Mouse (Mus musculus) kidney, adult 18-20 months (tissue): ENCODE measurements around the gene Gm26602.

Source experiments
- DNase-seq: peaks from one replicate; pipeline ENCODE4 v3.0.0; 2021

Gene Gm26602

DNA sequence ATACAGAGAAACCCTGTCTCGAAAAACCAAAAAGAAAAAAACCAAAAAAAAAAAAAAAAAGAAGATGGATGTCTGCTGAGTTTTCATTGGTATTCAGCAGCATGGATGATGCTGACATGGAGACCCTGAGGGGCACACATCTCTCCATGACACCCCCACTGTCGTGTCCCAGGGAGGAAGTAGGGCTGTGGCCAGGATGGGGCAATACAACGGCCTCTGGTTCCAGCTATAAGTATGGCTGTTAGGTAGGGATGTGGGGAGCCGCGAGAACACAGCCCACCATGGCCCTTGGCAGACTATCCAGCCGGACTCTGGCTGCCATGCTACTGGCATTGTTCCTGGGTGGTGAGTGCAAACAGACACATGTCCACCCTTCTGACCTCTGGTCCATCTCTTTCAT, 24.6 kb upstream of the Gm26602 start, which contains the start of gene Elane:
Gene Elane (plus strand): TSS at position 194 of the 400 bp plus-strand sequence.
- DNase-seq, result no peak

DNA sequence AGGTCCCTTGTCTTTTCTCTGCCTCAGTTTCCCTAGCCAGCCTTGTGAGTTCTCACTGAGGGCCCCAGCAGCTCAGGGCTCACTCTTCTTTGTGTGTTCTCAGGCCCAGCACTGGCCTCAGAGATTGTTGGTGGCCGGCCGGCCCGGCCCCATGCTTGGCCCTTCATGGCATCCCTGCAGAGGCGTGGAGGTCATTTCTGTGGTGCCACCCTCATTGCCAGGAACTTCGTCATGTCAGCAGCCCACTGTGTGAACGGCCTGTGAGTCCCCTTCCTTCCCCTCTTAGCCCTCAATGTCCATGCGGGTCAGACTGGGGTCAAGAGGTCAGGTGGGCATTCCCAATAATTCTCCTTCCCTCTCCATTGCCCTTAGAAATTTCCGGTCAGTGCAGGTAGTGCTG, 24.0 kb upstream of the Gm26602 start:
- DNase-seq, result no peak

DNA sequence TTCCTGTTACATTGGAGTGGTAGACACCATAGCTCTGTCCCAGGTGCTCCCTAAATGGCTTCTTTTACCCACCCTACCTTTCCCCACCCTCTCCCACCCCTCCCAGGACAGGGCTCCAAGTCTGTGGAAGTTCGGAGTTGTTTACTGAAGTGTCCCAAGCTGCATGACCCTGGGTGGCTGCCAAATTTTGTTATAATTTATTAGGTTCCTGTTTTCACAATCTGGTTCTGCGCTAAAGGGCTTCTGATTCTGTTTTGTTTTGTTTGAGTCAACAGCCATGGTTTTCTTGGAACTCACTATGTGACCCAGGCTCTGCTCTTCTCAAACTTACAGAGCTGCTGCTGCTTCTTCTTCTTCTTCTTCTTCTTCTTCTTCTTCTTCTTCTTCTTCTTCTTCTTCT, 21.3 kb upstream of the Gm26602 start:
- DNase-seq, result no peak

DNA sequence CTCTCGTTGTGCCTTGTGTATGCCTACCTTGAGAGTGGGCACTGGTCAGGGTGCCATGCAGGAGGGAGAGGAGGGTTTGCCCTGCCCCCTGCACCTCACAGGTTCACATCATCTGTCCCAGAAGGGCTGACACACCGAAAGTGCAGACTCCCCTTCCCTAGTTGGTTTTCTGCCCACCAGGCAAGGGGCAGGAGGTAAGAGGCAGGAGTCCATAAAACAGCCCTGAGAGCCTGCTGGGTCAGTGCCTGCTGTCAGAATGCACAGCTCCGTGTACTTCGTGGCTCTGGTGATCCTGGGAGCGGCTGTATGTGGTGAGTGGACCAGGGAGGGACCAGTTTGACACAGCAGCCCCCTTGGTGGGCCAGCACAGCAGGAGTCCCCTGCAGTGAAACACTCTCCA, 20.0 kb upstream of the Gm26602 start, which contains the start of gene Cfd:
Gene Cfd (plus strand): TSS at position 184 of the 400 bp plus-strand sequence.
- no peak for DNase-seq

DNA sequence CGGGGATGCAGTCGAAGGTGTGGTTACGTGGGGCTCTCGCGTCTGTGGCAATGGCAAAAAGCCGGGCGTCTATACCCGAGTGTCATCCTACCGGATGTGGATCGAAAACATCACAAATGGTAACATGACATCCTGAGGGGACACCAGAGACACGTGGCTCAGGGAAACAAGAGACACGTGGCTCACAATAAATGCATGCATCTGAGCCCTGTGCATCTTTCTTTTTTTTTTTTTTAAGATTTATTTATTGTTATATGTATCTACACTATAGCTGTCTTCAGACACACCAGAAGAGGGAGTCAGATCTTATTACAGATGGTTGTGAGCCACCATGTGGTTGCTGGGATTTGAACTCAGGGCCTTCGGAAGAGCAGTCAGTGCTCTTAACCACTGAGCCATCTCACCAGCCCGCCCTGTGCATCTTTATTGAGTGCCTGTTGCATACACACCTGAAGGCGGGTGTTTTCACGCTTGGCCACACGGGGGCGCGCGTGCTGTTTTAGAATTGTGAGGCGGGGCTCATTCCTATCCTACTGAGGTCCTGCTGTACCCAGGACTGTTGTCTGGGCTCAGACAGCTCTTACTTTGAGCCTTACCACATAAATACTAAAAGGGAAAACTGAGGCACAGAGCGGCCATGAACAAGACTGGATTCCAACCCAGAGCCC, 18.1 kb upstream of the Gm26602 start:
- peak; percentile 86 for DNase-seq

DNA sequence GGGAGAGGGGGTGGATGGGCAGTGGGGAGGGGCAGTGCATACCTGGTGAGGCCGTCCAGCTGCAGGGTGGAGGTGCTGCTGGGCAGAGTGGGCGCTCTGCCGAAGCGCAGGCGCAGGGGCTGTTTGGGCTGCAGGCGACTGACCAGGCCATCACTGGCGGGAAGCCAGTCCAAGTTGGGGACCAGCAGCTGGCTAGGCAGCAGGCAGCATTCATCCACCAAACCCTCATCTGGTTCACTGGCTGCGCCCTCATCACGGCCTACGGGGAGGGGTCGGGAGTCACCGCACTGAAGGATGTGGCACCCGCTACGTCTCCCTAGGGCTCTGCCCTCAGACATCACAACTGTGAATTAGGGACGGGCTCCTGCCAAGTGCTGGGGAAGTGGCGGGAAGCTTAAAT, 14.3 kb upstream of the Gm26602 start:
- no peak for DNase-seq

DNA sequence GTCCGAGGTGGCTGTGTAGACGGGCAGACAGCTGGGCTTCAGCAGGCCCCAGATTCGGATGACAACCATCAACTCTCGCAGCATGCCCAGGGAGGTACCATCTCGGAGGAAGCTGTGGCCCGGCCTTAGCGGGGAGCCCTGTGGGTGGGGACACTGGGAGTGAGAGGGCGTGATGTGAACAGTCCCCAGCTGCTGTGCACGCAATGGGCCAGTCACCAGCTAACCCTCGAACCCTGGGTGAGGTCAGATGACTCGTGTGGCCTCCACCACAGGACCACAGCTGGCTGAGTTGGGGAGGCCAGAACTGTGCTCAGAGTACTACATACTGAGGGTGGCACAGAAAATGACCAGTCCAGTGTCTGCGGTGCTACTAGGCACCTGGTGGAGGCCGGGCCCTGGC, 13.8 kb upstream of the Gm26602 start:
- DNase-seq, result no peak

DNA sequence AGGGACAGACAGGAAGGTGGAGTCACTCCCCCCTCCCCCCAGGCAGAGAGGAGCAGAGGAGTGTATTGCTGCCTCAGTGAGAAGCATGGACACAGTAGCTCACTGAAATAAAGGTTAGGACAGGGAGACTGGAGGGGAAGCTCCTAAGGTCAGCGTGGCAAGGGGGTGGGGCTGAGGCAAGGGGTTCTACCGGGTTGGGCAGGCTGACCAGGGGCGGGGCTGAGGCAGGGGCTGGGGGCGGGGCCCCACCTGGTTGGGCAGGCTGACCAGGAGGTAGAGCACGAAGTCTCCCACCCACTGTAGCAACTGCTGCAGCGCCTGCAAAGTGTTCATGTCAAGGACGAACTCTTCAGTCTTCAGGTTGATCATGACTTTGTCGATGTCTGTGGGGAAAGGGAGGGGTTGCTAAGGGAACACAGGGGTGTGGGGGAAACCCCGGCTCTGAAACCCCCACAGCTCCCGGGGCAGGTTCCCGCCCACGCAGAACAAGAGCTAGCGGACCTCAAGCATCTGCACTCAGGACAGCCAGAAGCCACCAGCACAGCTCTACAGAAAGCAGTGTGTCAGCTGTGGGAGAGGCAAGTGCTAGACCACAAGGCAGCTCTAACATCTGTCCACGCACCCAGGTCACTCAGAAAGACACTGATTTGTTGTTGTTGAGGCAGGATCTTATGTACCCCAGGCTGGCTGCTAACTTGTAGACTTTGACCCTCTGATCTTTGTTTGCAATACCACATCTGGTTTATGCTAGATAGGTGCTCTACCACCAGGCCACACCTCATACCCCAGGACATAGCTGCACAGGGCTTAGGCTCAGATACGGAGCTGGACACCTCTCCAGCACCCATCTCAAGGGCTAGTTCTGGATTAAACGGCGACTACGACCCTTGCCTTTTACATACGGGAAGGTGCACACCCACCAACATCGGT, 13.1 kb upstream of the Gm26602 start:
- peak; percentile 25 for DNase-seq

DNA sequence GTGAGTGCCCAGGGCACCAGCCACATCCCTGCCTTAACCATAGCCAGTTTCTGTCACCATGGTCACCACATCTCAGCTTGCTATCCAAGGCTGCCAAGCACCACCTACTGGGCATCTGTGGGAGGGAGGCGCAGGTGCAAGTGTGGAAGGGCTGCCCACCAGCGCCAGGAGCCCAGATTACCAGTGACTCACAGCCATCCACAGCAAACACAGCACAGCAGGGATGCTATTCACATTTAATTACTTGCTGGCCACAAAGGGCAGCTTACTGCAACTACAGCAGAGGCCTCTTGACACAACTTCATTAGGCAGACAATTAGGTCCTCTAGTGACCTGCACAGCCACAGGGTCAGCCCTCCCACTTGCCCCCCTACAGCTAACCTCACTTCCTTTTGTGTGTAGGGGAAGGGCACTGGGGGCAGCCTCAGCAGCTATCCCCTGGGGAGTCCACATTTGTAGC, 9.7 kb upstream of the Gm26602 start:
- DNase-seq, result no peak

DNA sequence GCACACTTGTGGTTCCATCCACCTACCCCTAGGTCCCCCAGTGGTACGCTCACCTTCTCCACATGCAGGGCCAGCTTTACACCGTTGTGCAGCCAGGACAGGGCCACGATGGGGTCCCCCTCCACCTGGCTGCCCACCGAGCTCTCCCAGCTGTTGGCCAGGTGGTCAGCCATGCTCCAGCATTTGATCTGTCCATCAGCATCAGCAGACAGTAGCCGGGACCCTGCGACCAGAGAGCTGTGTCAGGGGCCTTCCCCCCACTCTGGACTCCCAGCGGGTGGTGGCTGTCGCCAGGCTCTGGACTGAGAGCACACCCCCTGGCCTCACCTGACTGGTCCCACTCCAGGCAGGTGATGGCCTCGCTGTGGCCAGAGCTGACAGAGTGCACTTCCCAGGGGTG, 3.9 kb upstream of the Gm26602 start:
- DNase-seq, result no peak

DNA sequence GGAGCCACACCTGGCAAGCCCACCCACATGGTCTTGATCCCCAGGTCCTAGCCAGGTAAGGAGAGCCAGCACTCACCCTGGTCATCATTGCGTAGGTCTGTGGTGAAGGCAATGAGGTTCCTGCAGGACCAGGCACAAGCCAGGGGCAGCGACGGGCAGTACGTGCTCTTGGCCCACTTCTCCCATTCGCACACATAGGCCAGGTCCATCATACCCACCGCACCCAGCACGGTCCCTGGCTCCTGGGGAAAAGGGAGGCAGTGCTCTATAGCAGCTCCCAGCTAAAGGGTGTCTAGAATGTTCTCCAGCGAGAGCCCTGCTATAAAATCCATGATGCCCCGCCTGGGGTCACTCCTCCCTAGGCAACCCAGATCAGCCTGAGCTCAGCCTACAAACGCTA, 3.2 kb upstream of the Gm26602 start:
- DNase-seq, result no peak

DNA sequence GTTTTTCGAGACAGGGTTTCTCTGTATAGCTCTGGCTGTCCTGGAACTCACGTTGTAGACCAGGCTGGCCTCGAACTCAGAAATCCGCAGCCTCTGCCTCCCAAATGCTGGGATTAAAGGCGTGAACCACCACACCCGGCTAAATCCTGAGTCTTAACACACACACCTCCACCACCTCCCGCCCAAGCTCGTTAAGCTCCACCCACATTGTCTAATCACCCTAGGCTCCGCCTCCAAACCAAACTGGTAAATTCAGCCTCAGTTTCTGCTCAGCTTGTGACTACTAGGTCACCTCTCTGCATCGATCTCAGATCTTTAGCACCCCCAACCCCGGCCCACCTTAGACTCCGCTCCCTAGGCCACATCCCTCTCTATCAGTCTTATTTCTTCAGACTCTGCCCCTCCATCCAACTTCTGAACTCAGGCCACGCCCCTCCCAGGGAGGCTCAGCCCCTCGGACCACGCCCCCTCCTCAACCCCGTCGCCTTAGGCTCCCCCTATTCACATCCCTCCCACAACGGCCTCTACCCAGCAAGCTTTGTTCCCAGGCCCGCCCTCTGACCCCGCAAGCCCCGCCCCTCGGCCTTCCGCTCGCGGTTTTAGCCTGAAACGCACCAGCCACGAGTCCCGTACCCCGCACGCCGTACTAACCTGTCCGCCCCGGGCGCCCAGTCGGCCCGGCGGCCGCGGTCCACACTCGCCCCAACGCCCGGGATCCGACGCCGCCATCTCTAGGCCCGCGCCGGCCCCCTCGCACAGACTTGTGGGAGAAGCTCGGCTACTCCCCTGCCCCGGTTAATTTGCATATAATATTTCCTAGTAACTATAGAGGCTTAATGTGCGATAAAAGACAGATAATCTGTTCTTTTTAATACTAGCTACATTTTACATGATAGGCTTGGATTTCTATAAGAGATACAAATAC, 2.2 kb upstream of the Gm26602 start, which contains the start of gene Med16:
Gene Med16 (minus strand): TSS at position 757 of the 925 bp plus-strand sequence.
- DNase-seq, result peak; percentile 98

DNA sequence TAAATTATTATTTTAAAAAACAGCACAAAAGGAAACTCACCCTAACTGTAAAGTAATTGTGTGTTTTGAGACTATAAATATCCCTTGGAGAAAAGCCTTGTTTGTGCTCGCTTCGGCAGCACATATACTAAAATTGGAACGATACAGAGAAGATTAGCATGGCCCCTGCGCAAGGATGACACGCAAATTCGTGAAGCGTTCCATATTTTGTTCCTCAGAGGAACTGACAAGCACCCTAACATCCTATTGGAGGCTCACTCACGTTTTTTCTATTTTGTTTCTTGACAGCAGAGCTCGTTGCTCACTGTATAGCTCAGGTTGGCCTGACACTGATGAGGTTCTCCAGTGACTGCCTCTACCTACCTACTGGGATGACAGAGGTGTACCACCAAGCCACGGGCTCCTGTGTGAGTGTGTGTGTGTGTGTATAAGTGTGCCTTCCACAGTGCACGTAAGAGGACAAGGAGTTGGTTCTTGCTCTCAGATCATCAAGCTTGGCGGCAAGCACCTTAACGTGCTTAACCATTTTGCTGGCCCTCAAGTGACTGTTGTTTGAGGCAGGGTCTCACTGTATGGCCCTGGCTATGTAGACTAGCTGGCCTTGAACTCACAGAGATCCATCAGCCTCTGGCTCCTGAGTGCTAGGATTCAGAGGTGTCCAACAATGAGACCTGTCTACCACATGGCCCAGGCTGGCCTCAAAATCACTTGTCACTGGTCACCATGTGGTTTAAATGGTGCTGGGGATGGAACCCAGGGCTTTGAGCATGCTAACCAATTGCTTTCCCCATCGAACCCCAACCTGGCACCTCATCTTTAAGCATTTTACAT, 1.3 kb upstream of the Gm26602 start:
- peak; percentile 64 for DNase-seq

DNA sequence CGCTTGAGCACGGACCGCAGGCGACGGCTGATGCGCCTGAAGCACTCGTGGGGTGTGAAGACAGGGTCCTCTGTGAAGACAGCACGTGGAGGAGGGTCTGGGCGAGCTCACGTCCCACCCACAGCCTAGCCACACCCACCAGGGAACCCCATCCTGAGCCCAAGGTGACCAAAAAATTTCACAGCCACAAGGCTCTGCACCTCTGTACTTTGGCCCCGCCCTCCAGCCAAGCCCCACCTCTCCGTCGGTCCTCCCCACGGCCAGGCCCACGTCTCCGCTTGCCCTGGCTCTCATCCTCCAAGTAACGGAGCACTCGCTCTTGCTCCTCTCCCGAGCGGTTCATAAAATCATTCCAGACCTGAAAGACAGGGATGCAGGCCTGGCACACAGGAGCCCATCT, 1.8 kb downstream of the Gm26602 start:
- no peak for DNase-seq

DNA sequence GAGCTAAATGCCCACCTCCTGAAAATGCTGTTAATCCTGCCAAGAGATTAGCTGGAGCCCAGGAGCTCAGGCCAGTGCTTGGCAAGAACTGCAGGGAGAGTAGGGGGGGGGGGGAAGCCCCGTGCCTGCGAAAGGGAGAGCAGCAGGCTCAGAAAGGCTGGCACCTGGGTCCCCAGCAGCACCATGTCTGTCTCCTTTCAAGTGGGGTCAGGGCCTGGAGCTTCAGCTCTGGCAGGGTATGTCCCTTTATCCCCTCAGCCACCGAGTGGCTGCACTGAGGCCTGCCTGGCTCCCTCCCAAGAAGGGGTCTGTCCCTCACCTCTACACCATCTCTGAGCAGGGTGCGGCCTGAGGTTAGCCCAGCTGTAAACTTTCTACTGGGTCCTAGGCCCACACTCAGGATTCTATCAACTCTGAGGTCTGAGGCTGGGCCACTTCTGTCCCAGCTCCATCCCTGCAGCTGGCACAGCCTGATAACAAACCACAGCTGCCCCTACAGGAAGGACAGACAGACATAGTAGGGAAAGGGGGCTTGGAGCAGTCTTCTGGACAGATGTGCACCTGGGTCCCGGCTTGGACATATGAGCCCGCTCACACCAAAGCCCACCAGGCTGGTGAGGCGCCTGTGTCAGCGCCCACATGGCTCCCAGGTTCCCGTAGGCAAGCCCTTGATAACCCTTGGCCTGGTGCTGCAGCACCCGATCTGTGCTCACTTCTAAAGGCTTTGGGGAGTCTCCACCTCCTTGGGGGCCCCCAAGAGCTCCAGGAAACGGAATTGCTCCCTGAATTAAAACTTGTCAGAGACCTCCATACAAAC, 3.7 kb downstream of the Gm26602 start:
- DNase-seq, result no peak

DNA sequence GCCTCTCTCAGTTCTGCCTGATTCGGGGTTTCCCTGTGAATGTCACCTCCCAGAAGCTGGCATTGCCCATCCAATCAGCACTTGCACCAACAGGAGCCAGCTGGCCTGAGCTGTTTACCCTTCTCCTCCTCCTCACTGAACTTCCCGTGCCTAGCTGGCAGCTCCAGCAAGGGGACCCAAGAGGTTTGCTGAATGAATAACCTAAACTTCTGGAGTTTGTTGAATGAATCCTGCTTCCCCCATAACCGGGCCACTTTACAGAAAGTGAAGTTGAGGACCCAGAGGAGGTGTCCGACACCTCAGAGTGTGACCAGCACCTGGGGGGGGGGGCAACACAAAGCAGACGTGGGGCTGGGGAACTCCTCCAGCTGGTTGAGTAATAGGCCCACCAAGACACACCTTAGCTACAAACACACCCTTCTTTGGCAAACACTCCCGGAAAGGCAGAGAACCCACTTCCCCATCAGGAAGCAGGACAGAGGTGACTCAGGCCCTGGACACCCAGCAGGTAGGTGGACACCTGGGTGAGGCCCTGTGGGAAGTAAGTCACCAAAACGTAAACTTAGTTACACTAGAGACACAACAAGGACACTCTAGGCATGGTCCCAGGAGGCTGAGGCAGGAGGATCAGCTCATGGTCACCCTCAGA, 4.4 kb downstream of the Gm26602 start:
- DNase-seq, result no peak

DNA sequence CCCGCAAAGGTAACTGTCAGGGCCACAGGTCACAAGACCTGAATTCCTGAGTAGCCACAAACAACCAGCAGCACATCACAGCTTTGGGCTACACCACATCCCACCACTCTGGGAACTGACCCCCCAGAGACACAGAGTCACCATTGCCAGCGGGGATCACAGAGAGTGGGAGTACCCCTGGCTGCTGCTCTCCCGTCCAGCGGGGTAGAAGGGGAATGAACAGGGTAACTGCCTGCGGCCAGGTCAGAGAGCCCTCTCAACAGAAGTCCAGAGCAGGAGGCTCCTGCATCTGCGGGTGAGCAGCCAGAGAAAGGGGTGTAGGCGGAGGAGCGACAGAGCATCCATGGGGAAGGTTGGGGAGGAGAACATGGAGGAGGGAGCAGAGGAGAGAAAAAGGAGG, 5.4 kb downstream of the Gm26602 start:
- DNase-seq, result no peak

DNA sequence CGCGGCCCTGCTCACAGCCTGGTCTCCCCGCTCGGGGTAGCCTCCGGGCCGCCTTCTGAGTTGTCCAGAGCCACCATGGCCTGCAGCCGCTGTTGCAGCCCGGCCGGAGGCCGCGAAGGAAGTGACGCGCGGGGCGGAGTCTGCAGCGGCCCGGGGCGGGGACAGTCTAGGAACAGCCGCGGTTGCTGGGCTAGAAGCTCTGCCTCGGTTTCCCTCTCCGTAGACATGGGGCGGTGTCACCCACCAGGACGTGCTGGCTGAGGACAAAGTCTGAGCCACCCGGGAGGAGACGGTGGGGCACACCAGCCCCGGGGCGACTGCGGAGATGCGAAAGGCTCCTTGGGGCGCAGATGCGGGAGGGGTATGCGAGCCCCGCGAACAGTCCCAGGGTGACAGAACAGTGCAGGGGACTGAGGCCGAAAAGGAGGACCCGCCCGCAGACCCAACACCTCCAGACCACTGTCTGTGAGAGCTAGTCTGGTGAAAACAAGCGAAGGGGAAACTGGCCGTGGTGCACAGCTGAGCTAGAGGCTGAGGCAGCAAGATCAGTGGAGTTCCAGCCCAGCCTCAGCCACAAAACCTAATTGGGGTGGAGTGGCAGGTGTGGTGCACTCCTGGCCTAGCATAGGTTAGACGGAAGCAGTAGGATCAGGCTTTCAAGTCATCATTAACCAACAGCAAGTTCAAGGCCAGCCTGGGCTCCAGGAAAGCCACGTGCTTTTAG, 6.3 kb downstream of the Gm26602 start, which contains the start of gene Kiss1r:
Gene Kiss1r (plus strand): TSS at position 164 of the 724 bp plus-strand sequence.
- peak; percentile 90 for DNase-seq

DNA sequence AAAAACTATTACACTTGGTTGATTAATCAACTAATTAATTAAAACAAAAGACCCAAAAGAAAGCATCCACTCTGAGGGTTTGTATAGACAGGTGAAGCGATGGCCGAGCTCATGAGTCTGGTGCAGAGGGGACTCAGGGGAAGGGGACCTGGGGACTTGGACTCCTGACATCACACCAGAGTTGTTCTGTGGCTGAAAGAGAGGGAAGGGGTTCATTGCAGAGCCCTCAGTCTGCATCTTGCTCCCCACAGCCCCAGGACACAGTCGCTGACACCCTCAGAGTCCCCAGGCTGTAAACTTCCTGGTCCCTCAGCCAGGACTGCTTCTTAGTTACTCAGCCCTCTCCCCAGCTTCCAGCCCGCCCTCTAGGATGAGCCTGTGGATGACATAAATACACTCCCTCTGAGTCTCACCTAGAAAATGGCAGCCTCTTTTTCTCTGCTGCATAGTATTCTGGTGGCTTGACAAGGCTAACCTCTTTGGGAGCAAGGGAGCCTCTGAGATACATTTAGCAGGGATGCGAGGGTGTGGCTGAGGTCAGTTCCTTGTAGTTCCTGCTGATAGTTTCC, 7.0 kb downstream of the Gm26602 start:
- no peak for DNase-seq
